ENCODE assay signal across 8 mouse cellular contexts in the genomic region with DNA sequence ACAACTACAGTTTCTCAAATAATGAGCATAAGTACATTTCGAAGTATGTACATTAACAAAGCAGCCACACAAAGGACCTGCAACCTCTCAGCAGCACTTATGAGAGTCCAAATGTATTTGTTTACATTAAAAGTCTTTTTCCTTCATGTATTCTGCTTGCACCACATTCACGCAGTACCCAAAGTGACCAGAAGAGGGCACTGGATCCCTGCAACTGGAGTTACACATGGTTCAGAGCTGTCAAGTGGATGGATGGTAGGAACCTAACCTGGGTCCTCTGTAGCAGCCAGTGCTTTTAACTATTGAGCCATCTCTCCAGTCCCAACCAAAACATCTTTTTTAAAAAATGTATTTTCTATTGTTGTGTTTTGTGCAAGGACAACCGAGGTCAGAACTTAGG. TPM values are rescaled to one million over a fixed set of nuclear protein-coding genes. Genes with fewer than 3 reads are reported as not detected.
A peak's percentile ranks its signal among the peaks of the same experiment; 100 is the strongest.
DNase-seq lines count a peak whose midpoint lies in the region; ATAC-seq and TF ChIP-seq lines count a peak whose summit lies in the region.

No protein-coding gene starts in this region.

- WGBS in intestine, postnatal 0 days = 64% methylated on average over 3 of the region's 3 CpGs
- 67% methylated on average over 3 of the region's 3 CpGs for WGBS in intestine, embryonic 15.5 days
- 69% methylated on average over 3 of the region's 3 CpGs for WGBS in limb, embryonic 11.5 days

- H3K9ac ChIP-seq in intestine, postnatal 0 days (ENCODE audit: low read depth, low read length) = no peak overlapping the region
- no peak overlapping the region for H3K9ac ChIP-seq in intestine, embryonic 15.5 days
- H3K9ac ChIP-seq in limb, embryonic 11.5 days (ENCODE audit: low read length) = no peak overlapping the region

- H3K9me3 ChIP-seq in intestine, postnatal 0 days (ENCODE audit: control insufficient read depth) = no peaks in the 10 kb centered on the region
- H3K9me3 ChIP-seq in intestine, embryonic 15.5 days = no peaks in the 10 kb centered on the region
- H3K9me3 ChIP-seq in G1E (replicated peaks) = no peaks in the 10 kb centered on the region
- H3K9me3 ChIP-seq in limb, embryonic 11.5 days (ENCODE audit: control insufficient read depth, low read length) = no peaks in the 10 kb centered on the region

- no peak for DNase-seq in G1E (ENCODE audit: low spot score)
- DNase-seq in c-Kit-positive CD71-negative TER-119-negative erythroid progenitor cells, embryonic 14.5 days (ENCODE audit: low read depth) = peak; percentile 42
- peak; percentile 62 for DNase-seq in gastrocnemius, postnatal 10 days
- peak; percentile 84 for DNase-seq in limb, embryonic 11.5 days (ENCODE audit: low spot score)
- peak; percentile 77 for DNase-seq in thymus, postnatal 14 days

- peak; percentile 90 for TF ChIP-seq CTCF in intestine, postnatal 0 days (IDR thresholded peaks at IDR 0.05; ENCODE audit: low read depth)
- TF ChIP-seq CTCF in G1E (IDR thresholded peaks at IDR 0.05; ENCODE audit: low read depth, low read length) = peak; percentile 83

- no peaks in the 10 kb centered on the region for H3K4me1 ChIP-seq in intestine, postnatal 0 days (replicated peaks; ENCODE audit: control insufficient read depth, insufficient read depth, low read length)
- no peaks in the 10 kb centered on the region for H3K4me1 ChIP-seq in intestine, embryonic 15.5 days (replicated peaks)
- no peaks in the 10 kb centered on the region for H3K4me1 ChIP-seq in G1E (ENCODE audit: insufficient read depth, low read depth, low read length)
- no peaks in the 10 kb centered on the region for H3K4me1 ChIP-seq in limb, embryonic 11.5 days (ENCODE audit: control insufficient read depth, insufficient read depth, low read length)

- no peak overlapping the region for H3K4me2 ChIP-seq in intestine, postnatal 0 days (replicated peaks; ENCODE audit: low read depth)
- H3K4me2 ChIP-seq in intestine, embryonic 15.5 days (replicated peaks) = no peak overlapping the region
- H3K4me2 ChIP-seq in limb, embryonic 11.5 days (ENCODE audit: low read depth, severe bottlenecking) = no peak overlapping the region

- ATAC-seq in intestine, postnatal 0 days = no peak
- no peak for ATAC-seq in intestine, embryonic 15.5 days
- ATAC-seq in G1E (ENCODE audit: extremely low read depth, insufficient number of reproducible peaks, low FRiP score, poor library complexity, severe bottlenecking) = no peak
- ATAC-seq in limb, embryonic 11.5 days (ENCODE audit: insufficient number of reproducible peaks, low FRiP score, low TSS enrichment, low read depth) = no peak
- ATAC-seq in neutrophil, adult 5-6 weeks (ENCODE audit: extremely low read depth, insufficient number of reproducible peaks, low FRiP score, poor library complexity, severe bottlenecking) = 0 out of 2 replicates have a peak, but pooled peaks have one; percentile 45

- no peak overlapping the region for H3K4me3 ChIP-seq in intestine, postnatal 0 days (ENCODE audit: low read depth, low read length)
- H3K4me3 ChIP-seq in intestine, embryonic 15.5 days (replicated peaks) = no peak overlapping the region
- no peak overlapping the region for H3K4me3 ChIP-seq in G1E (ENCODE audit: low read depth, low read length)
- no peak overlapping the region for H3K4me3 ChIP-seq in limb, embryonic 11.5 days (ENCODE audit: low read depth, low read length)

- no peaks in the 10 kb centered on the region for H3K27me3 ChIP-seq in intestine, postnatal 0 days (replicated peaks; ENCODE audit: control insufficient read depth, insufficient read depth, low read length)
- H3K27me3 ChIP-seq in intestine, embryonic 15.5 days (replicated peaks) = no peaks in the 10 kb centered on the region
- no peaks in the 10 kb centered on the region for H3K27me3 ChIP-seq in G1E (ENCODE audit: insufficient read depth, low read length)
- no peaks in the 10 kb centered on the region for H3K27me3 ChIP-seq in limb, embryonic 11.5 days (ENCODE audit: control insufficient read depth, insufficient read depth, low read length)

- H3K36me3 ChIP-seq in intestine, postnatal 0 days (ENCODE audit: control insufficient read depth, insufficient read depth) = peaks cover 95% of the 10 kb centered on the region
- H3K36me3 ChIP-seq in intestine, embryonic 15.5 days = peaks cover 59% of the 10 kb centered on the region
- H3K36me3 ChIP-seq in G1E (replicated peaks) = peaks cover 98% of the 10 kb centered on the region
- peaks cover 39% of the 10 kb centered on the region for H3K36me3 ChIP-seq in limb, embryonic 11.5 days (ENCODE audit: control insufficient read depth, insufficient read depth, low read length)

- H3K27ac ChIP-seq in intestine, postnatal 0 days (ENCODE audit: low read depth, low read length) = no peak overlapping the region; the same call in 1 of the 2 replicates
- no peak overlapping the region for H3K27ac ChIP-seq in intestine, embryonic 15.5 days
- no peak overlapping the region for H3K27ac ChIP-seq in limb, embryonic 11.5 days (replicated peaks; ENCODE audit: low read depth, low read length)

RNA-seq across cellular contexts. Expression of a gene that starts 35.2 kb away (rescaled TPM):
- 4.9 and 5.4 TPM in 2 replicates for polyA plus RNA-seq in intestine, postnatal 0 days (2015; fragmentation: Nextera tagmentation; extraction: Ambion mirVana)
- 14.1 and 15.0 TPM in 2 replicates for polyA plus RNA-seq in intestine, embryonic 15.5 days (2015; fragmentation: Nextera tagmentation; extraction: Ambion mirVana)
- total RNA-seq in G1E (2014; fragmentation: Nextera tagmentation) = 116 and 131 TPM in 2 replicates
- total RNA-seq in G1E (2017) = 43.0 and 51.4 TPM in 2 replicates
- 12.3 and 14.6 TPM in 2 replicates for polyA plus RNA-seq in G1E (2012)
- 10 to 100 TPM; 31.3 to 36.7 TPM for total RNA-seq in gastrocnemius, postnatal 10 days (2021)
- polyA plus RNA-seq in limb, embryonic 11.5 days (2014; fragmentation: Nextera tagmentation; extraction: Ambion mirVana) = 19.2 and 20.2 TPM in 2 replicates
- total RNA-seq in neutrophil, adult 5-6 weeks (2017) = 69.0 and 70.2 TPM in 2 replicates
